Mouse (Mus musculus) limb, embryonic 14.5 days (tissue): ENCODE results near the gene Ripor2. TPM values are rescaled to one million over a fixed set of nuclear protein-coding genes. Genes with fewer than 3 reads are reported as not detected.

Experiments
- ATAC-seq: fragments of 200-750 bp; cut with Nextera tagmentation; 2 replicates; pipeline ENCODE4 v1.8.0; 2017; ENCODE audit warnings: low read depth, moderate number of reproducible peaks, moderate TSS enrichment; ENCODE audit not compliant: low FRiP score
- DNase-seq: peaks from one replicate; pipeline ENCODE4 v3.0.0-alpha.2; 2015; ENCODE audit warnings: low spot score
- H3K27ac ChIP-seq: fragments of 300-500 bp; sonication (generic); replicated peaks from 2 replicates; pipeline ENCODE4 v1.5.1; 2014; ENCODE audit warnings: low read depth, mild to moderate bottlenecking, low read length, moderate library complexity, mixed read lengths
- H3K27me3 ChIP-seq: fragments of 300-500 bp; sonication (generic); 2 replicates; pipeline ENCODE4 v1.6.1; 2014; ENCODE audit warnings: low read length, mixed read lengths; ENCODE audit not compliant: control insufficient read depth, insufficient read depth
- H3K36me3 ChIP-seq: fragments of 300-500 bp; sonication (generic); 2 replicates; pipeline ENCODE4 v1.6.1; 2014; ENCODE audit warnings: mild to moderate bottlenecking, low read length, moderate library complexity, mixed read lengths; ENCODE audit not compliant: control insufficient read depth, insufficient read depth
- H3K4me1 ChIP-seq: fragments of 300-500 bp; sonication (generic); 2 replicates; pipeline ENCODE4 v1.6.1; 2014; ENCODE audit warnings: antibody characterized with exemption, low read length, mixed read lengths; ENCODE audit not compliant: control insufficient read depth, insufficient read depth
- H3K4me2 ChIP-seq: fragments of 300-500 bp; sonication (generic); replicated peaks from 2 replicates; pipeline ENCODE4 v1.6.1; 2014; ENCODE audit warnings: low read depth, mild to moderate bottlenecking, low read length, moderate library complexity; ENCODE audit not compliant: severe bottlenecking
- H3K4me3 ChIP-seq: fragments of 300-500 bp; sonication (generic); replicated peaks from 2 replicates; pipeline ENCODE4 v1.5.1; 2014; ENCODE audit warnings: low read length
- H3K9ac ChIP-seq: fragments of 300-500 bp; sonication (generic); 2 replicates; pipeline ENCODE4 v1.6.1; 2014; ENCODE audit warnings: mild to moderate bottlenecking, low read depth, low read length, moderate library complexity; ENCODE audit not compliant: severe bottlenecking
- H3K9me3 ChIP-seq: fragments of 300-500 bp; sonication (generic); 2 replicates; pipeline ENCODE4 v1.6.1; 2016; ENCODE audit warnings: low read length; ENCODE audit not compliant: control insufficient read depth
- POLR2A ChIP-seq: fragments of 200-500 bp; IDR thresholded peaks from 2 replicates; pipeline ENCODE4 v1.8.0; 2012; ENCODE audit warnings: inconsistent platforms, mild to moderate bottlenecking, moderate library complexity, borderline replicate concordance; ENCODE audit not compliant: insufficient read depth, insufficient read length; ENCODE audit errors: extremely low read depth
- WGBS: fragments of 180-500 bp; shearing (Covaris S2); extraction: QIAGEN DNeasy Blood & Tissue Kit; methylation state at CpG from one replicate; pipeline ENCODE4 v1.1.7; 2014; 5-methylcytosine and 5-hydroxymethylcytosine counted together
- polyA plus RNA-seq, 2 experiments: library from polyadenylated mRNA; depleted of rRNA in 1 of 2; stranded (reverse) in 1 of 2; unstranded in 1 of 2; fragments of >200 nt; fragmentation: Nextera tagmentation in 1 of 2; extraction: Ambion mirVana in 1 of 2; gene quantifications; 2 replicates each; pipeline versions ENCODE4 v1.2.1 to v1.2.3; 2012 to 2014

Gene Ripor2
- polyA plus RNA-seq, 2 experiments = 5.1 TPM

DNA sequence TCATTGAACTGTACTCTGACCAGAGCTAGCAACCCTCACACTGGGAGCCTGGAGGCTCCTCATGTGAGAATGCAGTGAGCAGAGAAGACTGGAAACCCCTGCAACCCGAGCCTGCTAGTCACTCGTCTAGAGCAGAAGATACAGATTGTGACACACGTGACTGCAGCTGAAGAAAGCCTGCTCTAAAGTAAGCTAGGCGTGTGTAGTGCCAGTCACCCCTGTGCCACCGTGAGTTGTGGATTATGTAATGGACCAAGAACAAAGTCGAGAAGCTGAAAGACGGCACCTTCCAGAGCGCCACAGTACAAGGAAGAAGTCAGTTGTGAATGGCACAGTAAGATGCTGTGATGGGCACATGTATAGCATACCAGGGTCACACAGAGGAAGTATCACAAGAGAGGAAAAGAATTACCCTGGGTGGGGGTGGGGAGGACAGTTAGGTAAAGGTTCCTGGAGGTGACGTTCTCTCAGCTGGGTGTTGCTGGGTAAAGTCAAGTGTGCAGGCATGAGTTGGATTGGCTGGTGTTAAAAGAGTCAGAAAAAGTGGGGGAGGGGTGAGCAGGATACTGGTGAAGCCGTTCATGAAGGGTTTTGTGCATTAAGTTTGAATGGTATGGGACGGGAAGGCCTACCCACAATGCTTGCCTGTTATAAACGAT lies 35.1 kb upstream of the Ripor2 start:
- H3K4me1 ChIP-seq = no peaks in the 10 kb centered on the region
- H3K27ac ChIP-seq = no peak overlapping the region
- no peaks in the 10 kb centered on the region for H3K27me3 ChIP-seq
- no peak for TF ChIP-seq POLR2A
- whole genome bisulfite sequencing = 80% methylated on average over 12 of the region's 12 CpGs
- H3K4me3 ChIP-seq = no peak overlapping the region
- H3K4me2 ChIP-seq = no peak overlapping the region
- no peak overlapping the region for H3K9ac ChIP-seq
- H3K36me3 ChIP-seq = no peaks in the 10 kb centered on the region
- DNase-seq = no peak
- no peaks in the 10 kb centered on the region for H3K9me3 ChIP-seq
- no peak for ATAC-seq

DNA sequence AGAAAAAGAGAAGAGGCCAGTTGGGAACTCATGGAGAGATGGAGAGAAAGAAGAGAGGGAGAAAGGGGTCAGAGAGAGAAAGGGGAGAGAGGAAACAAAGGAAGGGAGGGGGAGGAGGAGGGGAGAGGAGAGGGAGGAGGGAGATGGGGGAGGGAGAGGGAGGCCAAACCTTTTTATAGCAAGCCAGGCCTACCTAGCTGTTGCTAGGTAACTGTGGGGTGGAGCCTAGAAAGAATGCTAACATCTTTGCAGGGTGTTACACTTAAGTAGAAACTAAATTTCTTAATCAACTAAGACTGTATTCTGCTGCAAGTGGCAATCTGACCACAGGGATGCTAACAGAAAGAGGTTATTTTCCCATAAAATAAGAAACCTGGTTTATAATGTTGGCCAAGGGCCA lies 33.1 kb upstream of the Ripor2 start:
- Histone ChIP-seq H3K9ac (no peak overlapping the region), H3K36me3 (no peaks in the 10 kb centered on the region), H3K4me3 (no peak overlapping the region), H3K9me3 (no peaks in the 10 kb centered on the region), H3K27me3 (no peaks in the 10 kb centered on the region), H3K4me2 (no peak overlapping the region), H3K27ac (no peak overlapping the region), H3K4me1 (no peaks in the 10 kb centered on the region)
- no peak for TF ChIP-seq POLR2A
- no peak for DNase-seq
- no peak for ATAC-seq

DNA sequence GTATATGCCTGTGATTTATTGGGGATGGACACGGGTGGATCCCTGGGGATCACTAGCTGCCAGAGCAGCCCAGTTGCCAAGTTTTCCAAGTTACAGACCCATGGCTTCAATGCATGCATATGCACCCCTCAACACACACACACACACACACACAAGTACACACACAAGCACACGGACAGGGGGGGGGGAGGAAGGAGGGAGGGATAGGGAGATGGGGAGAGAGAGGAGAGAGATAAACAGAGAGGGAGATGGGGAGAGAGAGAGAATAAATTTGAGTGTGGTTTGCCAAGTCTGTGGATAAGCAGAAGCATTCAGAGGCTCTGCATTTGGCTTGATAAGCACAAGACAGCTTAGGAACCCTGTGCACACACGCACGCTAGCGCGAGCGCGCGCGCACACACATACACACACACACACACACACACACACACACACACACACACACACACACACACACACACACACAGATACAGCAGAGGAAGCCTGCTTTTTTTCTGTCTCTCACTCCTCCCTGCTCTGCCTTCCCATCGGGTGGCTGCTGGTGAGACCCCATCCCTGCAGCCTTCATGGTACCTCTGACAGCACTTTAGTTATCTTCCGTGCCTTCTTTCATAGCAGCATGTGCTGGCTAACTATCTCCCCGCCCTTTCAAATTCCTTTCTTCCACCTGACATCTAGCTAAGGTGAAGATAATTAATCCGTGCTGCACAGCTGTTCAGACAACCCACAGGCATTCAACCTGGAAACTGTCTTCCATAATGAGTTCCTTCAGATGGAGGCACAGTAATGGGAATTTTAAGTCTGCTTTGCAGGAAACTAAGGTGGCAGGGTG lies 30.7 kb upstream of the Ripor2 start:
- Histone ChIP-seq H3K27me3 (no peaks in the 10 kb centered on the region), H3K36me3 (no peaks in the 10 kb centered on the region), H3K4me3 (no peak overlapping the region), H3K9me3 (no peaks in the 10 kb centered on the region), H3K4me1 (no peaks in the 10 kb centered on the region), H3K9ac (no peak overlapping the region), H3K4me2 (no peak overlapping the region), H3K27ac (no peak overlapping the region)
- 39% methylated on average over 6 of the region's 14 CpGs for WGBS
- TF ChIP-seq POLR2A = no peak
- no peak for ATAC-seq
- no peak for DNase-seq

DNA sequence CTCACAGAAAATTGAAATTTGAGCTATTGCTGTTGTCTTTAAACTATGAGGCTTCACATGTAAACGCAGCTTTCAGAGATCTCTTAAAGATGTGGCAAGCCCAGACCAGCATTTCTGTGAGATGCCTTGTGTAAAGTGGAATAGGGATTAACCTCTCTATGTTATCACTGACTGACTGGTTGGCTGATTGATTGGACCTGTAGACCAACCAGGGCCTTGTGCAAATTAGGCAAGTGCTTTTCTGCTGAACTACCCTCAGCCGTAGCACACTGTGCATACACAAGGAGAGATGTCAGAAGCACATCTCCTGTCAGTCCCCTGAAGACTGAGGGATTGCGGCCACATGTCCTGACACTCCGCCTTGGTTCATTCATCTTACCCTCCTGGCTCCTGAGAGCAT lies 29.9 kb upstream of the Ripor2 start:
- no peak for ATAC-seq
- Histone ChIP-seq H3K4me1 (no peaks in the 10 kb centered on the region), H3K4me2 (no peak overlapping the region), H3K27ac (no peak overlapping the region), H3K9ac (no peak overlapping the region), H3K36me3 (no peaks in the 10 kb centered on the region), H3K27me3 (no peaks in the 10 kb centered on the region), H3K9me3 (no peaks in the 10 kb centered on the region), H3K4me3 (no peak overlapping the region)
- no peak for DNase-seq
- no peak for TF ChIP-seq POLR2A
- 61% methylated on average over 4 of the region's 4 CpGs for WGBS

DNA sequence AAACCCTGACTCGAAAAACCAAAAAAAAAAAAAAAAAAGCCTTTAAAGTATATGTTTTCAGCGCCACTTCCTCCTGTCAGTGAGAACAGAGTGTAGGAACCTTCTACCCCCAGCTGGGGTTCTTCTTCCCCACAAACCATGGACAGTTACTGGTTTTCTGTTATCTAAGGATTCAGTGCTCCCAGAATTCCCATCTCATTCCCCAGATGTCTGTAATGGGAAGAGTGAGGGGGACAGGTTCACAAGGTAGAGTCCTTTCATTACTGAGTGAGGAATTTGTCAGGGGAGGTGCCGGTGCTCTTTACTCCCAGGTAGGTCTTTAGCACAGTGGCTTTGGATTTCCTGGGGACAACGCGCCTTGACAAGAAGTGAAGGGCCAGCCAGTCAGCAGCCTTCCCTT lies 20.6 kb upstream of the Ripor2 start:
- H3K4me3 ChIP-seq = no peak overlapping the region
- TF ChIP-seq POLR2A = no peak
- H3K27me3 ChIP-seq = no peaks in the 10 kb centered on the region
- WGBS = 90% methylated on average over 5 of the region's 5 CpGs
- no peak overlapping the region for H3K4me2 ChIP-seq
- H3K9ac ChIP-seq = no peak overlapping the region
- no peaks in the 10 kb centered on the region for H3K9me3 ChIP-seq
- no peak for ATAC-seq
- no peak for DNase-seq
- no peak overlapping the region for H3K27ac ChIP-seq
- peaks cover 16% of the 10 kb centered on the region for H3K4me1 ChIP-seq
- H3K36me3 ChIP-seq = no peaks in the 10 kb centered on the region

DNA sequence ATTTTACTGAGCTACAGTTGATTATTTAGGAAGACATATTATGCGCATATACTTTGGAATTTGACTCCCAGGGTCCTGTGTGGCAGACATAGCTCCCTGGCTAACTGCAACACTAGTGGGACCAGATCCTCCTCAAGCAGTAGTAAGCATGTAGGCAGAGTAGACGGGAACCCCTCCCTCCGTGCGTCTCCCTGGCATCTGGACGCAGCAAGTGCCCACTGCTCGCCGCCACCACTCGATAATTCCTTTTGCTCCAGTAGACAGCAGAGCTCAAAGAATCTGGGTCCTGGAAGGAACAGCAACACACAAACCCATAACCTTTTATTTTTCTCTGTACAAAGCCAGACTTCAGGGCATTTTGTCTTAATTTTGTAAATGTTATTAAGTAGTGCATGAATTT lies 17.3 kb upstream of the Ripor2 start:
- no peaks in the 10 kb centered on the region for H3K27me3 ChIP-seq
- WGBS = 77% methylated on average over 8 of the region's 8 CpGs
- H3K27ac ChIP-seq = peak overlapping the region; percentile 77
- H3K4me3 ChIP-seq = no peak overlapping the region
- H3K9ac ChIP-seq = no peak overlapping the region
- peaks cover 16% of the 10 kb centered on the region for H3K4me1 ChIP-seq
- no peak for TF ChIP-seq POLR2A
- H3K4me2 ChIP-seq = no peak overlapping the region
- H3K36me3 ChIP-seq = no peaks in the 10 kb centered on the region
- ATAC-seq (no peak), DNase-seq (no peak)
- no peaks in the 10 kb centered on the region for H3K9me3 ChIP-seq
